Mouse (Mus musculus) hindbrain, embryonic 12.5 days (tissue): ENCODE data around the gene Cldn34c1. TPM values are rescaled to one million over a fixed set of nuclear protein-coding genes. Genes with fewer than 3 reads are reported as not detected.
"Not testable (repeated sequence)": the region's sequence is repeated elsewhere in the genome, so short reads cannot be mapped to it uniquely, and the experiment has no call there.

ENCODE experiments used
- ATAC-seq: fragments of 200-750 bp; cut with Nextera tagmentation; 2 replicates; pipeline ENCODE4 v1.8.0; 2017; ENCODE audit warnings: moderate TSS enrichment; ENCODE audit not compliant: low FRiP score
- H3K27ac ChIP-seq: fragments of 300-500 bp; sonication (generic); 2 replicates; pipeline ENCODE4 v1.5.1; 2016; ENCODE audit warnings: mild to moderate bottlenecking
- H3K27me3 ChIP-seq: fragments of 300-500 bp; sonication (generic); 2 replicates; pipeline ENCODE4 v1.6.1; 2016; ENCODE audit warnings: mild to moderate bottlenecking
- H3K36me3 ChIP-seq: fragments of 300-500 bp; sonication (generic); 2 replicates; pipeline ENCODE4 v1.6.1; 2016; ENCODE audit warnings: mild to moderate bottlenecking
- H3K4me1 ChIP-seq: fragments of 300-500 bp; sonication (generic); 2 replicates; pipeline ENCODE4 v1.6.1; 2016
- H3K4me2 ChIP-seq: fragments of 300-500 bp; sonication (generic); replicated peaks from 2 replicates; pipeline ENCODE4 v1.6.1; 2016; ENCODE audit warnings: mild to moderate bottlenecking
- H3K4me3 ChIP-seq: fragments of 300-500 bp; sonication (generic); 2 replicates; pipeline ENCODE4 v1.5.1; 2016; ENCODE audit warnings: mild to moderate bottlenecking
- H3K9ac ChIP-seq: fragments of 300-500 bp; sonication (generic); 2 replicates; pipeline ENCODE4 v1.6.1; 2016; ENCODE audit warnings: mild to moderate bottlenecking, moderate library complexity
- H3K9me3 ChIP-seq: fragments of 300-500 bp; sonication (generic); replicated peaks from 2 replicates; pipeline ENCODE4 v1.6.1; 2016; ENCODE audit warnings: mild to moderate bottlenecking
- WGBS: fragments of 180-500 bp; shearing (Covaris S2); methylation state at CpG from one replicate; pipeline ENCODE4 v1.1.7; 2016; 5-methylcytosine and 5-hydroxymethylcytosine counted together
- polyA plus RNA-seq: library from polyadenylated mRNA; unstranded; fragments of >200 nt; fragmentation: Nextera tagmentation; extraction: Ambion mirVana; gene quantifications from 2 replicates; pipeline ENCODE4 v1.2.1, GENCODE M21; 2016

The Cldn34c1 gene
- polyA plus RNA-seq, result 36.8 and 38.5 TPM in 2 replicates

DNA sequence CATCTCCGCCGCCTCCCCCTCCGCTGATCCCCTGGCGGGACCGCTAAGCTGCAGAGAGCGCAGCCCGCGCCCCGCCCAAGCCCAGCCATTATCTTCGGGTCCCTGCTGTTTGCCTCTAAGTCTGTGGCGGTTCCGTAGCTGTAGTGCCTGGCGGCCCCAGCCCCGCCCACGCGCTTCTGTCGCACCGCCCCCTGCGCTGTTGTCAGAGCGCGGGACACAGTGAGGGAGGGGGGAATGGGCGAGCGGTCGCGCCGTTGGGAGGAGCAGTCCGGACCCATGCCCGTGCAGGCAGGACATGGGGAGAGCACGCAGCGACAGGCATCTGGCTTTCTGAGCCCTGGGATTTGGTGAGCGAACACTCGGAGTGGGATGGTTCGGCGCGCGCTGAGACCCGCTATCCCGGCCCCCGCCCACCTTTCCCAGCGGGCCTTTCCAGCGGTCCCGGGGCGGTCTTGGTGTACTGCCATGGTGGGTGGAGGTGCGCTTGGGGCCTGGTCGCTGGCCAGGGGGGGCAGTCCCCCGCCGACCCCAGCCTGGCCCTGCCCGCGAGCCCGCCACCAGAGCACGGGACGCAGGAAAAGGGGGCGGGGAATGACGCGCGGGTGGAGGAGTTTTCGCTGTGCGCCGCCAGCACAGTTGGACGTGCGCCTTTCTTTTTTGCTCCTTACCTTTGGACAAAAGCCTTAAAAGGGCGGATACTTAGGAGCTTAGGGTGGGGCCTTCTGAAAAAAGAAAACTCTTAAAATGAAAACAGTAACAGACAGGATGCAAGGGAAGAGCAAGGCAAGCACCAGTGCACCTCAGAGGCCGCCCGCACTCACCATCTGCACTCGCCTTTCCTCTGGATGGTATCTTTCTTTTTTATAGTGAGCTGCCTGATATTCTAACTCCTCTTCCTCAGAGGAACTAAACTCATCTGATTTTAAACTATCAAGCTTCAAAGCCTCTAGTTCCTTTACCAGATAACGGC, at the start of gene Cldn34c1:
Gene Cldn34c1, plus strand, starts transcription at position 205 of the 970 bp plus-strand sequence.
- Histone ChIP-seq H3K4me3 (peak within 1 kb of the TSS; percentile 53), H3K27ac (peak within 1 kb of the TSS; percentile 95), H3K9ac (peak within 1 kb of the TSS; percentile 65), H3K4me2 (peak within 1 kb of the TSS; percentile 45), H3K9me3 (no peaks in the 10 kb centered on the region), H3K4me1 (no peaks in the 10 kb centered on the region), H3K27me3 (no peaks in the 10 kb centered on the region), H3K36me3 (no peaks in the 10 kb centered on the region)
- 6% methylated on average over 61 of the region's 66 CpGs for WGBS
- ATAC-seq, result peak; percentile 99

DNA sequence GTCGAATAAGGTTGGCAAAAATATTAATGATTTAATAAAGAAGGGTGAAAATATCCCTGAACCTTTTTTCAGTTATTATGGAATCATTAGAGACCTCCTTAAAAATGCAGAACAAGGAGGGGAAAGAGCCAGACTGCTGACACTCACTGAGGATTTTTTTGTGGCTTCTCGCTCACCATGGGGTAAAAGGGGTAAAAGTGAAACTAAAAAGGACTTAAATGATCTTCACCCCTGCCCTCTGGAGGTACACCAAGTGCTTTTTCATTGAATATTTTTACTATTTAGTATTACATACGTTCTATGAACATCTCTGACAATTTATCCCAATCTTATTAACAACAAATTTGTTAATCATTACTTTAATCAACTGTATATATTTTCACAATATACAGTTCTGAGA, 15.9 kb upstream of the Cldn34c1 start:
- H3K4me2 ChIP-seq, result no peak overlapping the region
- no peak overlapping the region for H3K27ac ChIP-seq
- no peak overlapping the region for H3K4me3 ChIP-seq
- H3K9me3 ChIP-seq, result no peaks in the 10 kb centered on the region
- no peak for ATAC-seq
- no peak overlapping the region for H3K9ac ChIP-seq
- H3K27me3 ChIP-seq, result no peaks in the 10 kb centered on the region
- H3K4me1 ChIP-seq, result no peaks in the 10 kb centered on the region
- no peaks in the 10 kb centered on the region for H3K36me3 ChIP-seq
- WGBS, result 82% methylated on average over 3 of the region's 3 CpGs

- WGBS, result 18% methylated on average over 5 of the region's 5 CpGs
Observed at GRCm38 (mm10) chrX:123102806-123103205, 489 bp upstream of the Cldn34c1 start.

DNA sequence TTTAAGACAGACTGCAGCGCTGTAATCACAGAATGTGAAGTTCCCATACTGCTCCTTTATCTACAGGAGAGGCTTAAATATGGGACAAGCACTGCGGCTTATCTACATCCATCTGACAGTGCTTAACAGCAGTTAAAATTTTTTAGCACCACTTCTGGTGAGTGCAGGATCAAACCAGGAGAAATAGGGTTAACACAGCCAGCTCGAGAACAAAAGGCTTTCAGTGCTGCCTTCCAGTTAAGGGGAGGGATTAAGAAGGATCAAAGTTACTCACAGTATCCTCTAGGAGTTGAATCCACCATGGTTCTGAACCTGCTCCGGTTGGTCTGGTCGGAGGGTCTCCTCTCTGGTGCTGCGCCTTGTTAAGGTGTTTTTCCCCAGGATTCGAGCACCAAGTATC, 1.4 kb downstream of the Cldn34c1 start:
- H3K9ac ChIP-seq, result peak overlapping the region; percentile 65
- 13% methylated on average over 7 of the region's 7 CpGs for WGBS
- H3K4me1 ChIP-seq, H3K27me3 ChIP-seq, H3K9me3 ChIP-seq, H3K36me3 ChIP-seq, ATAC-seq: not testable (repeated sequence)
- peak overlapping the region; percentile 45 for H3K4me2 ChIP-seq
- H3K27ac ChIP-seq, result peak overlapping the region; percentile 95
- H3K4me3 ChIP-seq, result peak overlapping the region; percentile 53

More at GRCm38 (mm10) chrX:123102806-123103205, 489 bp upstream of the Cldn34c1 start:
- peak; percentile 46; the same call in 1 of the 2 replicates for ATAC-seq
- Histone ChIP-seq H3K4me3 (peak overlapping the region; percentile 53), H3K27ac (peak overlapping the region; percentile 95), H3K4me2 (peak overlapping the region; percentile 45; the same call in 1 of the 2 replicates), H3K9ac (peak overlapping the region; percentile 24; the same call in 1 of the 2 replicates)
- not testable (repeated sequence) for H3K36me3 ChIP-seq, H3K9me3 ChIP-seq, H3K27me3 ChIP-seq, H3K4me1 ChIP-seq

GRCm38 (mm10) chrX:123222381-123222780, 119.1 kb downstream of the Cldn34c1 start, which contains the start of gene Srsx:
Gene Srsx (minus strand): TSS chrX:123222481.
- WGBS, result 89% methylated on average over 1 of the region's 1 CpGs
- not testable (repeated sequence) for H3K9me3 ChIP-seq, ATAC-seq

More at GRCm38 (mm10) chrX:123222381-123222780, 119.1 kb downstream of the Cldn34c1 start, which contains the start of gene Srsx:
- H3K36me3 ChIP-seq, H3K4me2 ChIP-seq, H3K27me3 ChIP-seq, H3K4me1 ChIP-seq, H3K4me3 ChIP-seq, H3K9ac ChIP-seq, H3K27ac ChIP-seq: not testable (repeated sequence)

Other genes starting within 250 kb of the Cldn34c1 start
- gene Gm17521, start 73.8 kb upstream of the Cldn34c1 start, polyA plus RNA-seq, result not detected in 2 replicates
- gene Srsx, start 119.0 kb downstream of the Cldn34c1 start, polyA plus RNA-seq, result not detected in 2 replicates
- not detected in 2 replicates for gene Gm17577, start 143.4 kb downstream of the Cldn34c1 start, polyA plus RNA-seq